Mouse (Mus musculus): ENCODE measurements around the gene Aoah. TPM values are rescaled to one million over a fixed set of nuclear protein-coding genes. Genes with fewer than 3 reads are reported as not detected.

Aoah gene
- 1.3 and 1.6 TPM in 2 replicates for polyA plus RNA-seq (2015; fragmentation: Nextera tagmentation; extraction: Ambion mirVana)

DNA sequence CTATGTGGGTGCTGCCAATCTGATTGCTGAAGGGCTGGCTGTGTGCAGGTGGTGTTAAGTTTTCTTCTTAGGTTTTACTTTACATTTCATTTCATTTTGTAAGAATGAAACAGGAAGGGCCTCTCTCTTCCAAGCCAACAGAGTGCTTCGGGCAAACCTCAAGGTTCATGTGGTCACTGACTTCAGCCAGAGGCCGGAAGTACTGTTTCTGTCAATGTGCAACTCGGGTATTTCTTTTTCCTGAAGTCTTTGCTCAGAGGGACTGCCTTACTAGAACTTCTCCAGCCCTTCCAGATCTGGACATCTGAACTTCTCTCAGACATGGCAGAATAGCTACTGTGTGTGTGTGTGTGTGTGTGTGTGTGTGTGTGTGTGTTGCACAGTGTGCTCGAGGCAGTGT is at the start of gene Aoah:
Gene Aoah (plus strand): TSS at position 213 of the 400 bp plus-strand sequence.
- no peak for ATAC-seq
- no peak within 1 kb of the TSS for H3K27ac ChIP-seq (ENCODE audit: low read length)
- H3K4me3 ChIP-seq (ENCODE audit: low read length): no peak within 1 kb of the TSS
- H3K9ac ChIP-seq (ENCODE audit: low read depth, low read length): no peak within 1 kb of the TSS
- H3K4me1 ChIP-seq (ENCODE audit: control insufficient read depth, insufficient read depth, low read length): no peaks in the 10 kb centered on the region
- no peaks in the 10 kb centered on the region for H3K27me3 ChIP-seq (replicated peaks; ENCODE audit: control insufficient read depth, insufficient read depth, low read length)
- H3K4me2 ChIP-seq (ENCODE audit: low read depth, low read length): no peak within 1 kb of the TSS
- no peaks in the 10 kb centered on the region for H3K9me3 ChIP-seq (ENCODE audit: control insufficient read depth, low read length)
- no peaks in the 10 kb centered on the region for H3K36me3 ChIP-seq (ENCODE audit: control insufficient read depth, insufficient read depth, low read length)
- WGBS: 65% methylated on average over 4 of the region's 4 CpGs

DNA sequence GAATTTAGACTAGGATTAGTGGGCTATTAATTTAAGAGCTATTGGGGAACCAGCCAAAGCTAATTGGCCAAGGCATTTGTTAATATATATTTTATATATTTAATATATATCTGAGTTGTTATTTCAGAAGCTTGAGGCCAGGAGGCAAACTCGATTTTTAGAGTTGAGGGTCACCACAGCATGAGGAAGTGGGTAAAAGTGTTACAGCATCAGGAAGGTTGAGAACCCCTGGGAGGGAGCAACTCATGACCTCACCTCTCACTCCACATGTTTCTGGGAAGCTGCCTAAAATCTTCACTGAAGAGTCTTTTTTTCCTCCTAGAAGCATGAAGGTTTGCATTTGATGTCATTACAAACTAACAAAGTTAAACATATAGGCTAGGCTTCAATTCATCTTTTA is 39.1 kb upstream of the Aoah start:
- H3K4me2 ChIP-seq (ENCODE audit: low read depth, low read length): no peak overlapping the region
- no peak overlapping the region for H3K4me3 ChIP-seq (ENCODE audit: low read length)
- H3K4me1 ChIP-seq (ENCODE audit: control insufficient read depth, insufficient read depth, low read length): no peaks in the 10 kb centered on the region
- H3K9ac ChIP-seq (ENCODE audit: low read depth, low read length): no peak overlapping the region
- H3K27me3 ChIP-seq (replicated peaks; ENCODE audit: control insufficient read depth, insufficient read depth, low read length): no peaks in the 10 kb centered on the region
- H3K9me3 ChIP-seq (ENCODE audit: control insufficient read depth, low read length): no peaks in the 10 kb centered on the region
- no peaks in the 10 kb centered on the region for H3K36me3 ChIP-seq (ENCODE audit: control insufficient read depth, insufficient read depth, low read length)
- no peak overlapping the region for H3K27ac ChIP-seq (ENCODE audit: low read length)
- ATAC-seq: no peak
- 68% methylated on average over 1 of the region's 1 CpGs for WGBS

DNA sequence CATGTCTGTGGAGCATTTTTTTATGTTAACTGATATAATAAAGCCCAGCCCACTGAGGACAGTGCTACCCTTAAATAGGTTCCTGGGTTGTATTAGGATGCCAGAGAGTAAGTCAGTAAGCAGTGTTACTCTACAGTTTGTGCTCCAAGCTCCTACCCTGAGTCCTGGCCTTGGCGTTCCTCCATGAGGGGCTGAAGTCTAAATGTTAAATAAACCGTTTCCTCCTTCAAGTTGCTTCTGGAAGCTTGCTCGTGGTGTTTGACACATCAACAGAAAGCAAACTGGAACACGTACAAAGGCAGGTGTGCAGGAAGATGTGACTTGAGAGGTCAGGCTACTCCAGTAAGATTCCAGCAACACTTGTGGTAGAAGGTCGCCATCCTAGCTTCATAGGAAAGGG is 10.3 kb upstream of the Aoah start:
- Histone ChIP-seq H3K36me3 (ENCODE audit: control insufficient read depth, insufficient read depth, low read length) (no peaks in the 10 kb centered on the region), H3K27me3 (replicated peaks; ENCODE audit: control insufficient read depth, insufficient read depth, low read length) (no peaks in the 10 kb centered on the region), H3K4me1 (ENCODE audit: control insufficient read depth, insufficient read depth, low read length) (no peaks in the 10 kb centered on the region; the same call in 1 of the 2 replicates), H3K4me2 (ENCODE audit: low read depth, low read length) (no peak overlapping the region), H3K4me3 (ENCODE audit: low read length) (no peak overlapping the region), H3K9me3 (ENCODE audit: control insufficient read depth, low read length) (no peaks in the 10 kb centered on the region), H3K9ac (ENCODE audit: low read depth, low read length) (no peak overlapping the region), H3K27ac (ENCODE audit: low read length) (no peak overlapping the region)
- ATAC-seq: no peak
- 74% methylated on average over 5 of the region's 5 CpGs for WGBS

GRCm38 (mm10) chr13:20784060-20784459 is 9.9 kb upstream of the Aoah start:
- Histone ChIP-seq H3K4me1 (ENCODE audit: control insufficient read depth, insufficient read depth, low read length) (no peaks in the 10 kb centered on the region; the same call in 1 of the 2 replicates), H3K27ac (ENCODE audit: low read length) (no peak overlapping the region), H3K36me3 (ENCODE audit: control insufficient read depth, insufficient read depth, low read length) (no peaks in the 10 kb centered on the region), H3K9ac (ENCODE audit: low read depth, low read length) (no peak overlapping the region), H3K27me3 (replicated peaks; ENCODE audit: control insufficient read depth, insufficient read depth, low read length) (no peaks in the 10 kb centered on the region), H3K4me3 (ENCODE audit: low read length) (no peak overlapping the region), H3K9me3 (ENCODE audit: control insufficient read depth, low read length) (no peaks in the 10 kb centered on the region), H3K4me2 (ENCODE audit: low read depth, low read length) (no peak overlapping the region)
- no peak for ATAC-seq
- whole genome bisulfite sequencing: 82% methylated on average over 6 of the region's 6 CpGs

DNA sequence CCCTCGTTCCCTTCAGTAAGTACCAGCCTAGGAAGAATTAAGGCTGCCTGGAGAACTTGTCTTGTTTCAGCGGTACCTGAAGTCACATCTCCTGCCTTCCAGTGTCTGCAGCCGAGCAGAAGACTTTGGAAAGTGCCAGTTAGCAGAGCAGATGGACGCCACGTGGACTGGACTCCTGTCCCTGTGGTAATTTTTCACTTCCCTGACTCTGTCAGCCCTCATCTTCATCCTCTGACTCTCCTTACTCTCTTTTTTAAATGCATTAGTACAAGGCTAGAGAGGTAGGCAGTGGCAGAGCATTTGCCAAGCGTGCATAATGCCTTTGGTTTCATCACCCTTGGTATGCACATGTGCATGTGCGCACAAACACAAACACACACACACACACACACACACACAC is 8.0 kb upstream of the Aoah start:
- H3K4me3 ChIP-seq (ENCODE audit: low read length): no peak overlapping the region
- H3K27ac ChIP-seq (ENCODE audit: low read length): no peak overlapping the region
- no peaks in the 10 kb centered on the region for H3K36me3 ChIP-seq (ENCODE audit: control insufficient read depth, insufficient read depth, low read length)
- ATAC-seq: no peak
- no peak overlapping the region for H3K9ac ChIP-seq (ENCODE audit: low read depth, low read length)
- 79% methylated on average over 7 of the region's 7 CpGs for WGBS
- H3K27me3 ChIP-seq (replicated peaks; ENCODE audit: control insufficient read depth, insufficient read depth, low read length): no peaks in the 10 kb centered on the region
- no peak overlapping the region for H3K4me2 ChIP-seq (ENCODE audit: low read depth, low read length)
- no peaks in the 10 kb centered on the region for H3K9me3 ChIP-seq (ENCODE audit: control insufficient read depth, low read length)
- H3K4me1 ChIP-seq (ENCODE audit: control insufficient read depth, insufficient read depth, low read length): no peaks in the 10 kb centered on the region; the same call in 1 of the 2 replicates

- Histone ChIP-seq H3K27ac (ENCODE audit: low read length) (no peak overlapping the region), H3K9ac (ENCODE audit: low read depth, low read length) (no peak overlapping the region), H3K4me1 (ENCODE audit: control insufficient read depth, insufficient read depth, low read length) (no peaks in the 10 kb centered on the region; the same call in 1 of the 2 replicates), H3K9me3 (ENCODE audit: control insufficient read depth, low read length) (no peaks in the 10 kb centered on the region), H3K4me2 (ENCODE audit: low read depth, low read length) (no peak overlapping the region), H3K27me3 (replicated peaks; ENCODE audit: control insufficient read depth, insufficient read depth, low read length) (no peaks in the 10 kb centered on the region), H3K4me3 (ENCODE audit: low read length) (no peak overlapping the region), H3K36me3 (ENCODE audit: control insufficient read depth, insufficient read depth, low read length) (no peaks in the 10 kb centered on the region)
- WGBS: 72% methylated on average over 1 of the region's 1 CpGs
- peak; percentile 98 for ATAC-seq
Measured at GRCm38 (mm10) chr13:20786825-20787245, 7.1 kb upstream of the Aoah start.

GRCm38 (mm10) chr13:20787952-20788351 is 6.0 kb upstream of the Aoah start:
- ATAC-seq: no peak
- no peak overlapping the region for H3K9ac ChIP-seq (ENCODE audit: low read depth, low read length)
- no peak overlapping the region for H3K27ac ChIP-seq (ENCODE audit: low read length)
- no peaks in the 10 kb centered on the region; the same call in 1 of the 2 replicates for H3K4me1 ChIP-seq (ENCODE audit: control insufficient read depth, insufficient read depth, low read length)
- no peaks in the 10 kb centered on the region for H3K9me3 ChIP-seq (ENCODE audit: control insufficient read depth, low read length)
- H3K4me2 ChIP-seq (ENCODE audit: low read depth, low read length): no peak overlapping the region
- H3K27me3 ChIP-seq (replicated peaks; ENCODE audit: control insufficient read depth, insufficient read depth, low read length): no peaks in the 10 kb centered on the region
- no peak overlapping the region for H3K4me3 ChIP-seq (ENCODE audit: low read length)
- 85% methylated on average over 4 of the region's 4 CpGs for WGBS
- H3K36me3 ChIP-seq (ENCODE audit: control insufficient read depth, insufficient read depth, low read length): no peaks in the 10 kb centered on the region

DNA sequence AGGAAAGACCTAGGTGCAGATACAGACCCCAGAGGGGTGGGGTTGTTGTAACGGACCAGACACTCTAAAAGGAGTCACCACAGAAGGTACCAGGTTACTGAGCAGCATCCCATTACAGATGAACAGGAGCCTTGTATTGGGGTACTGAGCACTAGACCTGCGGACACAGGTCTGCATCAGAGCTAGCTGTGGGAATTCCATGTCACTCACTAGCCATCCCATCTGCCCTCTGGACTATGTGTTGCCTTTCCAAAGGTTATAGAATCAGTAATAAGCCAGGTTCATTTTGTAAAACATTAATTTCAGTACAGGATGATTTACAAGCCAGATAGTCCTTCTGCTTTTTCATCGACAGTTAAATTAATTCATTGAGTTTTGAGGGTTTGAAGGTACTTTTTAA is 2.7 kb downstream of the Aoah start:
- Histone ChIP-seq H3K9ac (ENCODE audit: low read depth, low read length) (no peak overlapping the region), H3K36me3 (ENCODE audit: control insufficient read depth, insufficient read depth, low read length) (no peaks in the 10 kb centered on the region), H3K4me3 (ENCODE audit: low read length) (no peak overlapping the region), H3K4me2 (ENCODE audit: low read depth, low read length) (no peak overlapping the region), H3K27me3 (replicated peaks; ENCODE audit: control insufficient read depth, insufficient read depth, low read length) (no peaks in the 10 kb centered on the region), H3K27ac (ENCODE audit: low read length) (no peak overlapping the region), H3K9me3 (ENCODE audit: control insufficient read depth, low read length) (no peaks in the 10 kb centered on the region), H3K4me1 (ENCODE audit: control insufficient read depth, insufficient read depth, low read length) (no peaks in the 10 kb centered on the region)
- WGBS: 83% methylated on average over 3 of the region's 3 CpGs
- ATAC-seq: no peak

DNA sequence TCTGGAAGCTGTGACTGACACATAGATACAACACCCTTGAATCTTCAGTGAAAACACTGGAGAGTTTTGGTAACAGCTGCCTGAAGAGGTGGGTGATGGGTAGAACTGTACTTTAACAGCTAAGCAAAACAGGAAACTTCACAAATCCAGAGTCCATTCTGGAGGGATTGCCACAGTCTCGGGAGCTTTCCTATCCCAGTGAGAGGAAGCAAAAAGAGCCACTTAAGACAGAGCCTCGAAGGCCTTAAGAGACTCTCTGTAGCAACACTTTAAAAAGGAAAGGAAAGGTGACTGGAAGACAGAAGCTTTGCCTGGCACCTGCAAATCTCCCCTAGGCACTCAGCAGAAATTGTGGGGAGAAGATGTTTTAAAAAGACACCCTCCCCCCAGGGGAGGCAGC is 4.6 kb downstream of the Aoah start:
- no peak overlapping the region for H3K4me3 ChIP-seq (ENCODE audit: low read length)
- no peaks in the 10 kb centered on the region for H3K36me3 ChIP-seq (ENCODE audit: control insufficient read depth, insufficient read depth, low read length)
- no peaks in the 10 kb centered on the region for H3K27me3 ChIP-seq (replicated peaks; ENCODE audit: control insufficient read depth, insufficient read depth, low read length)
- no peaks in the 10 kb centered on the region for H3K9me3 ChIP-seq (ENCODE audit: control insufficient read depth, low read length)
- H3K4me1 ChIP-seq (ENCODE audit: control insufficient read depth, insufficient read depth, low read length): no peaks in the 10 kb centered on the region
- no peak overlapping the region for H3K27ac ChIP-seq (ENCODE audit: low read length)
- H3K9ac ChIP-seq (ENCODE audit: low read depth, low read length): no peak overlapping the region
- ATAC-seq: no peak
- H3K4me2 ChIP-seq (ENCODE audit: low read depth, low read length): no peak overlapping the region
- WGBS: 42% methylated on average over 2 of the region's 2 CpGs

- H3K4me1 ChIP-seq (ENCODE audit: control insufficient read depth, insufficient read depth, low read length): no peaks in the 10 kb centered on the region
- no peaks in the 10 kb centered on the region for H3K27me3 ChIP-seq (replicated peaks; ENCODE audit: control insufficient read depth, insufficient read depth, low read length)
- no peak overlapping the region for H3K4me3 ChIP-seq (ENCODE audit: low read length)
- no peaks in the 10 kb centered on the region for H3K36me3 ChIP-seq (ENCODE audit: control insufficient read depth, insufficient read depth, low read length)
- no peak overlapping the region for H3K4me2 ChIP-seq (ENCODE audit: low read depth, low read length)
- no peaks in the 10 kb centered on the region for H3K9me3 ChIP-seq (ENCODE audit: control insufficient read depth, low read length)
- ATAC-seq: no peak
- no peak overlapping the region for H3K9ac ChIP-seq (ENCODE audit: low read depth, low read length)
- H3K27ac ChIP-seq (ENCODE audit: low read length): no peak overlapping the region
- WGBS: 66% methylated on average over 3 of the region's 3 CpGs
Measured at GRCm38 (mm10) chr13:20799772-20800171, 5.9 kb downstream of the Aoah start.
